Mouse (Mus musculus) erythroblast, embryonic 14.5 days (primary cell): ENCODE measurements around the gene Nf2. TPM values are rescaled to one million over a fixed set of nuclear protein-coding genes. Genes with fewer than 3 reads are reported as not detected.
A peak's percentile ranks its signal among the peaks of the same experiment; 100 is the strongest.

Experiments used
- H3K27me3 ChIP-seq: 2 replicates; pipeline ENCODE4 v1.6.1; 2012; ENCODE audit warnings: inconsistent platforms; ENCODE audit not compliant: control insufficient read depth
- H3K36me3 ChIP-seq: 2 replicates; pipeline ENCODE4 v1.6.1; 2012; ENCODE audit warnings: mild to moderate bottlenecking, inconsistent platforms; ENCODE audit not compliant: control insufficient read depth
- H3K4me1 ChIP-seq: 2 replicates; pipeline ENCODE4 v1.6.1; 2012; ENCODE audit warnings: inconsistent platforms; ENCODE audit not compliant: control insufficient read depth
- H3K4me3 ChIP-seq: replicated peaks from 2 replicates; pipeline ENCODE3; 2012; ENCODE audit warnings: moderate library complexity, mild to moderate bottlenecking, inconsistent platforms
- H3K9me3 ChIP-seq: 2 replicates; pipeline ENCODE4 v1.6.1; 2012; ENCODE audit warnings: low read length, inconsistent platforms, mixed read lengths; ENCODE audit not compliant: control insufficient read depth
- GATA1 ChIP-seq: IDR thresholded peaks from 2 replicates; pipeline ENCODE4 v1.6.1; 2012; ENCODE audit warnings: low read length, inconsistent platforms, mixed read lengths
- TAL1 ChIP-seq: IDR thresholded peaks from 3 replicates; pipeline ENCODE4 v1.6.1; 2012; ENCODE audit warnings: low read length, inconsistent platforms, mixed read lengths
- polyA plus RNA-seq: library from polyadenylated mRNA; stranded (reverse); fragments of >175 nt; gene quantifications from 2 replicates; pipeline ENCODE4 v1.2.3, GENCODE M21; 2012

The Nf2 gene
- 1.5 and 1.6 TPM in 2 replicates for polyA plus RNA-seq

DNA sequence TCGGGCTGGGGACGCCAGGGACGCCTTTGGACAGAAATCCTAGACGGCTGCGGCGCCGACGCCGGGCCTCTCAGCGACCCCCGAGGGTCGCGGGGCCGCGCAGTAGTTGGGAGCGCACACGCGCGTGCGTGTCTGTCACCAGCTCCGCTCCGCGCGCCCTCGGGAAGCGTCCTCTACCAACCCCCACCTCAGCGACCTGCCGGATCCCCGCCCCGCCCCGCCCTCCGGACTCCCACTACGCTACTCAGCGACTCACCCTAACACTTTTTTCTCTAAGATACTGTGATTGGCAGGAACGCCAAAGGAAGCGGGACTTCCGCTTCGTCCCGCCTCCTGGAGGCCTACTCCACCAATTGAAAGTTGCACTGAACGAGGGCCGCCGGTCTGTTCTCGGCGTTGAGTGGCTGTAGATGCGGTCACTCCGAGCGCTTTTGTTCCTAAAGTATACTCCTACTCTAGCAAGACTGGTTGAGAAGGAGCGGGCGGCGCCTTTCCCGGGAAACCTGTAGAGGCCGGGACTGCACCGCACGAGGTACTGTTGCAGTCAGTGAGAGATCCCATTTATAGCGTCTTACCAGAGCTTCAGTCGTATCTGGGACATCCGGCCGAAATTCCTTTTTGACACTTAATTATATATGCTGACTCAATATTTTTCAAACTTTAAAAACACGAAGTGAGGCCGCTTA, at the start of gene Nf2:
Gene Nf2 (minus strand): TSS at position 279 of the 686 bp plus-strand sequence.
- TF ChIP-seq TAL1 (no peak), GATA1 (no peak)
- H3K9me3 ChIP-seq, result no peaks in the 10 kb centered on the region
- H3K27me3 ChIP-seq, result no peaks in the 10 kb centered on the region
- peak within 1 kb of the TSS; percentile 89 for H3K4me3 ChIP-seq
- peaks cover 30% of the 10 kb centered on the region for H3K4me1 ChIP-seq
- H3K36me3 ChIP-seq, result peaks cover 4% of the 10 kb centered on the region

DNA sequence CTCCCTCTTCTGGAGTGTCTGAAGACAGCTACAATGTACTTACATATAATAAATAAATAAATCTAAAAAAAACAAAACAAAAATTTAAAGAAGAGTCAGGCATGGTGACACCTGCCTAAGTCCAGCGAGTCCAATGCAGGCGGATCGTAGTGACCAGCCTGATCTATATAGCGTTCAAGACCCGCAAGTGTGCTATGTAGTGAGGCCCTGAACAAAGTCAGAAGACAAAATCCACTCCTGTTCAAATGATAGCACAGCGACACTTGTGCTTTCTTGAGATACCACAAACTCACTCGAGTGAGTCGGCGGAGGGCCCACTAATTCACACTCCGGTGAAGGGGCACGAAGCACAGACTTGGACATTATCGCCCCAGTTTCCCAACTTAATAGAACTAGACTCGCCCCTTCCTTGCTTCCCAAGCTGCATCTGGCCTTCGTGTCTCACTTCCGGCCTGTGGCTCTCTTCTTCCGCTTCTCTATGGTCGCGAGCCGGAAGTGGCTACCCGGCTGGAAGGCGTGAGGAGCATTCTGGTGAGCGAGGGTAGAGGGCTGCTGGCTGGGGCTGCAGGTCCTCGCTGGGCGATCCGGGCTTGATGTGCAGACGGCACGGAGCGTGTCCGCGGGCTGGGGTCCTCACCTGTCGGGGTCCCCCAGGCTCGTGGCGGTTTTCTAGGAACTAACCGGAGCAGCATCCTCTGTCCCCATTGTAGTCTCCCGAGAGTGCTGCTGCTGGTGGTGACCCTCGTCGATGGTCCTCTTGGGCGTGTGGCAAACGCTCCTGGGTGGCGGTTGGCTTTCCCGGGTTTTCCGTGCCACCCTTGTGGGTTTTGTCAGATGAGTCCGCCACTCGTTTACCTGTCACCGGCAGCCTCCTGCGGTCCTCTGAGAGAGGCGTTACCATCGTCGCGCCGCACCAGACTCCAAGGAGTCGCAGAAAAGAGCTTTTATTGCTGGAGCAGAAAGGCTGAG, 45.8 kb upstream of the Nf2 start, which contains the start of gene Thoc5:
Gene Thoc5 (plus strand): TSS at position 473 of the 969 bp plus-strand sequence.
- Histone ChIP-seq H3K4me1 (peaks cover 22% of the 10 kb centered on the region), H3K27me3 (no peaks in the 10 kb centered on the region), H3K36me3 (peaks cover 20% of the 10 kb centered on the region), H3K9me3 (no peaks in the 10 kb centered on the region), H3K4me3 (peak within 1 kb of the TSS; percentile 97)
- no peak for TF ChIP-seq TAL1
- TF ChIP-seq GATA1, result no peak

DNA sequence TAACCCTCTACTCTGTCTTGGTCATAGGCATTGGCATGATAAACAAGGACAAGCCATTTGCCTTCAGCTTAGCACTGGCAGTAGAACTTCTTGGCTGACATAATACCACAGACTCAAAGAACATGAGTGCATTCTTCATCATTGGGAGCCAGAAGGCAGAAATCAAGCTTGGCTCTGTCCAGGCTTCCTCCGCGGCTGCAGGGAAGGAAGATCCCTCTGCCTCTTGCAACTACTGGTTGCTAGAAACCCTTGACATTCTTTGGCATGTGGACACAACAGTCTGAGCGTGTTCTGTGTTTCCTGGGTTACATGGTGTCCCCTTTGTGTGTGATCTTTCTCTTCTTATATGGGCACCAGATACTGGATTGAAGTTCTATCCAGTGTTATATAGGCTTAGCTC, 37.7 kb upstream of the Nf2 start:
- Histone ChIP-seq H3K9me3 (no peaks in the 10 kb centered on the region), H3K36me3 (peaks cover 26% of the 10 kb centered on the region; the same call in 1 of the 2 replicates), H3K4me3 (no peak overlapping the region), H3K4me1 (no peaks in the 10 kb centered on the region; the same call in 1 of the 2 replicates), H3K27me3 (no peaks in the 10 kb centered on the region)
- TF ChIP-seq TAL1, result no peak
- TF ChIP-seq GATA1, result no peak

DNA sequence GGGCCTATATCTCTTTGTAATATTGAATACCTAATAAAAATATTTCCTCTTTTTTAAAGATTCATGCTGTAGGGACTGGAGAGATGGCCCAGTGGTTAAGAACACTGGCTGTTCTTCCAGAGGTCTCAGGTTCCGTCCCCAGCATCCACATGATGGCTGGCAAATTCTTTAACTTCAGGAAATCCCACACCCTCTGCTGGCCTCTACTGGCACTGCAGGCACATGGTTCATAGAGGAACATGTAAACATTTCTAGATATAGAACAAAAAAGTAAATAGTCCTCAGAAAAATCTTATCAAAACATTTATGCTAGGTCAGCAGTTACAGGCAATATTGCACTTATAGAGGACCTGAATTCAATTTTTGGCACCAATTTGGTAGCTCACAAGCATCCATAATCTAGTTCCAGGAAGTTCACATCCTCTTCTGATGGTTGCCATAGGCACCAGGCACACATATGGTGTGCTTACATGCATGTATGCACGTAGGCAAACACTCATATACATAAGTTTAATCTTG, 36.1 kb upstream of the Nf2 start:
- Histone ChIP-seq H3K4me1 (no peaks in the 10 kb centered on the region; the same call in 1 of the 2 replicates), H3K27me3 (no peaks in the 10 kb centered on the region), H3K9me3 (no peaks in the 10 kb centered on the region), H3K4me3 (no peak overlapping the region), H3K36me3 (peaks cover 21% of the 10 kb centered on the region; the same call in 1 of the 2 replicates)
- TF ChIP-seq GATA1 (no peak), TAL1 (no peak)

DNA sequence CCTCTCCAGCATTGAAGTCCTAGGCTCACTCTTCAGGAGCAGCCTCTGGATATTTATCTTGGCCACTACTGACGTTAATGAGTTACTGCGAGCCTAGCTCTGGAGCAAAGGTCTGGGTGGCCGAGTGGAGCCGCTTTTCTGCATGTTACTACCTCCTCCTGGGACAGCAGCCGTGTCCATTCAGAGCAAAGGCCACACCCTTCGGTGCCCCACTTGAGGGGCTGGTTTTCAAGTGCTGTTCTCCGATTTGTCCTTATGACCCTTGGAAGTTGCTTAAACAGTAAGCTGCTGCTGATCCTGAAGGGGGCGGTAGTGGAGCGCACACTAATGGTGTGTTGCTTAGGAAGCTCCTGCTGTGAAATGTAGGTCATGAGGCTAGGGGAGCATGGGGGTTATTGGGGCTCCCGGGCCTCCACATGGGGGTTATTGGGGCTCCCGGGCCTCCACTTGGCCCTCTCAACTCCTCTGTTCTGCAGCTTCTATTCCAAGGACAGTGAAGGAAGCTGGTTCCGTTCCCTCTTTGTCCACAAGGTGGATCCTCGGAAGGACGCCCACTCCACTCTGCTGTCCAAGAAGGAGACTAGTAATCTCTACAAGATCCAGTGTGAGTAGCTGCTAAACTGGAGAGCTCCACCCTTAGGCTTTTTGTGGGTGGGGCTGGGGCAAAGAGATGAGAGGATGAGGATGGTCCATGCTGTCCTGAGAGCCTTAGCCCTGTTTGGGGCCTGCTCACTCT, 33.7 kb upstream of the Nf2 start:
- no peaks in the 10 kb centered on the region; the same call in 1 of the 2 replicates for H3K4me1 ChIP-seq
- no peak overlapping the region for H3K4me3 ChIP-seq
- H3K36me3 ChIP-seq, result peaks cover 8% of the 10 kb centered on the region; the same call in 1 of the 2 replicates

DNA sequence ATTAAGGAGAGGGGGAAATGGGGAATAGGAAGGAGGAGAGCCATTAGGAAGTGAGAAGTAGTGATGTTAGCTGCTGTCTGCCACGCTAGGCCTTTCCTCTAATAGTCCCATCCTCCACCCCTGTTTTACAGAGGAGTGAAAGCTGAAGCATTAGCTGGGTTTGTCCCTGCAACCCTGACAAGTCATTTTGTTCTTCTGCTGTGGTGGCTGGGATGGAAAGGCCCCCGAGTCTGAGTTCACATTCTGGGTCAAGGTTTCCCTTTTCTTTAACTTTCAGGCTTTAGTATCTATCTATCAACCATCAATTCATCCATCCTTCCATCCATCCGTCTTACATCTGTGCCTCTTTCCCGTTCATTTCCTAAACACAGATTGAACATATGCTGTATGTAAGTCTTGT, 31.8 kb upstream of the Nf2 start:
- Histone ChIP-seq H3K27me3 (no peaks in the 10 kb centered on the region), H3K36me3 (peaks cover 12% of the 10 kb centered on the region; the same call in 1 of the 2 replicates), H3K4me3 (no peak overlapping the region), H3K4me1 (no peaks in the 10 kb centered on the region; the same call in 1 of the 2 replicates), H3K9me3 (peaks cover 3% of the 10 kb centered on the region; the same call in 1 of the 2 replicates)
- TF ChIP-seq TAL1 (no peak), GATA1 (no peak)

More for the DNA sequence above, 33.7 kb upstream of the Nf2 start:
- Histone ChIP-seq H3K9me3 (no peaks in the 10 kb centered on the region), H3K27me3 (no peaks in the 10 kb centered on the region)
- TF ChIP-seq GATA1 (no peak), TAL1 (no peak)

DNA sequence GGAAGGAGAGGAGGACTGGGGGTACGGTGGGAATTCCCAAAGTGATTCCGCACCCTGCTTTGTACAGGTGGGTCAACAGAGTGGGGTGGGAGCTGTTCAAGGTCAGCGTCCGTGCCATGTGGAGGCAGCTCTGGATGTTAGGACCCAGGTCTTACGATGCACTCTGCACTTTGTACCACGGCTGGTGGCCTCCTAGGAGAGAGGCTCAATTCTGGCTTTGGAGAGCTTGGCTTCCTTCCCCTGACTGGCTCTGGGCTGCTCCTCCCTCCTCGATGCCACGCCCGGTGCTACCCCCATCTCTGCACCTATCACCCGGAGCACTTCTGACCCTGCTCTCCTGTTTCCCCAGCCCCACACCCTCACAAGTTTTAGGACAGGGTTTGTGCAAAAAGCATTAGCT, 25.2 kb upstream of the Nf2 start:
- peaks cover 3% of the 10 kb centered on the region; the same call in 1 of the 2 replicates for H3K9me3 ChIP-seq
- H3K36me3 ChIP-seq, result peaks cover 5% of the 10 kb centered on the region; the same call in 1 of the 2 replicates
- H3K4me3 ChIP-seq, result peak overlapping the region; percentile 63
- peaks cover 15% of the 10 kb centered on the region for H3K4me1 ChIP-seq
- no peaks in the 10 kb centered on the region for H3K27me3 ChIP-seq
- no peak for TF ChIP-seq GATA1
- TF ChIP-seq TAL1, result no peak

DNA sequence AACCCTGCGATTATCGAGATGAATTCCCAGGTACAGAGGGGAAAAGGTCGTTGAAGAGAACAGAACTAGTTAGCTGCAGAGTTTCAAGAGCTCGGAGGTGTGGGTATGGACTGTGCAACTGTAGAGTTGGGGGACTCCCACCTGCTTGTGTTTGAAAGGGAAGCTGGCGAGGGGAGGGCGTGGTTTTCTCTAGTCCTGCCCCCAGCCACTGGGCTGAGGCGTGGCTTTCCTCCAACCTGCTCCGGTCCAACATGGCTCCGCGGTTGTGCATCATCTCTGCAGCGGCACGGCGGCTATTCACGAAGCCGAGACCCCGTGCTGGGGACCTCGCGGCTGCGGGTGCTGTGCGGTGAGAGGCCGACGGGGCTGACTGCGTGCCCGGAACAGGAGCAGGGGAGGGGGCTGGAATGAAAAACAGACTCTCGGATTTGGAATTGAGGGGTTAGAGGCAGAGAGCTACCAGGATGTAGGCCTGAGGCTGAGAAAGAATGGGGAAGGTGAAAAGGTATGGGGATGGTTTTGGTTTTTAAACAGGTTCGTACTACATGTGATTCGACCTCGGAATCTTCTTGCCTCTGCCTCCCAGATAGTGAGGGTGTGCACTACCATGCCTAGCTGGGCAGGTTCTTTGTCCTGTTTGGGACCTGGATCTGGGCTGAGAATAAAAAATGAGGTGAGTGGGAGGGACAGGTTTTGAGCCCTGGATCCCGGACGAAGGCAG, 24.6 kb upstream of the Nf2 start, which contains the start of gene Nipsnap1:
Gene Nipsnap1 (plus strand): TSS at position 197 of the 721 bp plus-strand sequence.
- TF ChIP-seq TAL1, result no peak
- TF ChIP-seq GATA1, result no peak
- Histone ChIP-seq H3K36me3 (peaks cover 5% of the 10 kb centered on the region; the same call in 1 of the 2 replicates), H3K9me3 (peaks cover 3% of the 10 kb centered on the region; the same call in 1 of the 2 replicates), H3K4me3 (peak within 1 kb of the TSS; percentile 63), H3K27me3 (no peaks in the 10 kb centered on the region), H3K4me1 (peaks cover 15% of the 10 kb centered on the region)
